Mouse (Mus musculus): Measurements from ENCODE around the gene Zdhhc25. TPM values are rescaled to one million over a fixed set of nuclear protein-coding genes. Genes with fewer than 3 reads are reported as not detected.

Gene Zdhhc25
- polyA plus RNA-seq, 1 experiment: not detected

GRCm38 (mm10) chr15:88626886-88627488, 26.9 kb downstream of the Zdhhc25 start:
- DNase-seq (ENCODE audit: extremely low spot score in 1 of 2, low spot score in 1 of 2): no peak

- no peak for DNase-seq (ENCODE audit: extremely low spot score in 1 of 2, low spot score in 1 of 2)
Observed at GRCm38 (mm10) chr15:88628801-88629356, 28.8 kb downstream of the Zdhhc25 start.

GRCm38 (mm10) chr15:88635205-88635604, 35.1 kb downstream of the Zdhhc25 start:
- no peak for DNase-seq (ENCODE audit: extremely low spot score in 1 of 2, low spot score in 1 of 2)

- DNase-seq (ENCODE audit: extremely low spot score in 1 of 2, low spot score in 1 of 2): peak; percentile 69 to 90
Observed at GRCm38 (mm10) chr15:88651019-88651418, 50.9 kb downstream of the Zdhhc25 start.

Other genes starting within 250 kb of the Zdhhc25 start
- gene Brd1, start 133.9 kb downstream of the Zdhhc25 start, polyA plus RNA-seq (2012; rRNA removed): 23.3 and 23.5 TPM in 2 replicates
- 6.3 and 6.4 TPM in 2 replicates for gene Zbed4, start 151.4 kb downstream of the Zdhhc25 start, polyA plus RNA-seq (2012; rRNA removed)
- 15.3 and 15.7 TPM in 2 replicates for gene Alg12, start 219.0 kb downstream of the Zdhhc25 start, polyA plus RNA-seq (2012; rRNA removed)
- gene Creld2, start 219.3 kb downstream of the Zdhhc25 start, polyA plus RNA-seq (2012; rRNA removed): 24.1 and 31.2 TPM in 2 replicates

Measured in frontal cortex, adult 2 months (tissue).